Mouse (Mus musculus) bone marrow, adult 2 months (tissue): ENCODE measurements at regions not wholly inside any gene's neighbourhood (a gene's known extent, or its start where the extent isn't known, plus 50 kb on each side); places are given as distances from the start of the nearest gene placed in this dataset.

Experiments used
- CTCF ChIP-seq: fragments of 200-500 bp; IDR thresholded peaks from 2 replicates; pipeline ENCODE4 v1.5.1; 2011; ENCODE audit warnings: low read length, control low read depth; ENCODE audit not compliant: control insufficient read depth, insufficient read depth
- POLR2A ChIP-seq: fragments of 200-500 bp; IDR thresholded peaks from 2 replicates; pipeline ENCODE4 v1.6.1; 2011; ENCODE audit warnings: low read depth, mild to moderate bottlenecking, control low read depth, low read length, borderline replicate concordance; ENCODE audit not compliant: control insufficient read depth

DNA sequence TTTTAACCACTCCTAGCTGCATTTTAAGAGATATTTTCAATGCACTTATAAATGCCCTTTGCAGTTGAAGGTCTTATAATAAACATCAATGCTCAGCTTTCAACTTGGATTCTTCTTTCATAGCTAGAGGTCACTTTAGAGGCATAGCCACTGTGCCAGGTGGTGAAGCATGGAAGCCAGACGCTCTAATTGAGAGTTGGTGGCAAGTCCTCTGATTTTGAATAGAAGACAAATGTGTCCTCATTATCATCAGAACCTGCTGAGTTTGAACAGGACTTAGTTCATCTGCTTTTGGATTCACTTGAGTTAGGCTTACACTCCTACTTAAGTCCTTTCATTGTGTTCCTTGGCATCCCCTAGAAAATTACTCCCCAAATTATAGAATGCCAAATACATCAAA is 459.0 kb upstream of the Gcfc2 start:
- TF ChIP-seq POLR2A (no peak), CTCF (no peak)
